Mouse (Mus musculus): Measurements from ENCODE around the gene Gm7137. TPM values are rescaled to one million over a fixed set of nuclear protein-coding genes. Genes with fewer than 3 reads are reported as not detected.
"Not testable (repeated sequence)": the region's sequence is repeated elsewhere in the genome, so short reads cannot be mapped to it uniquely, and the experiment has no call there.

Gm7137 gene
- polyA plus RNA-seq, 1 experiment from 2014 or later: not detected

DNA sequence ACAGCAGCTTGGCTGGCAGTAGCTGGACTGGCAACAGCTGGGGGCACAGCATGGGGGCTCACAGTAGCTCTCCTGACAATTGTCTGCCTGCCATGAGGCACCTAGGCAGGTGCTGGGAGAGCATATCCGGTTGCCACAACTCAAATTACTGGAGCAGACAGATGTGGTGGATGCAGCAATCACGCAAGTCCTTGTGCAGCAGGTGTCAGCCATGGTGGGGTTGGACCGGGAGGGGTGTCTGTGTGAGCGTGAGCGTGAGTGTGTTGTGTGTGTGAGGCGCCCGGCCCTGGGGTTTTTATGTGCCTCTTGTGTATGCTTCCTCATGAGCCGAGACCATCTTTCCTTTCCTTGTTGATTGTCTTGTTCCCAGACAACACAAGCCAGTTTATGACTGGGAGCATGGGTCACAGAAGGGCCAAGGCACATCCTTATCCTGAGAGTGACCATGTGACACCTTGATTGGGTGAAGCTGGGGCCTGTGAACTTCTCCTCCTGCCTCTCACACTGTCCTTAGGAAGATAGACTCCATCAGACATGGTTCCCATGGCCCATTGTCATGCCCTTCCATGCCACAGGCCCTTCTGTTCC, 11.0 kb upstream of the Gm7137 start, which contains the start of gene Gm19668:
Gene Gm19668, minus strand, starts transcription at position 213 of the 588 bp plus-strand sequence.
- Histone ChIP-seq H3K4me3 (ENCODE audit: low read depth, low read length) (no peak within 1 kb of the TSS), H3K27me3 (ENCODE audit: control insufficient read depth, insufficient read depth, low read length) (no peaks in the 10 kb centered on the region), H3K4me2 (replicated peaks; ENCODE audit: low read depth, low read length) (no peak within 1 kb of the TSS), H3K27ac (ENCODE audit: low read depth, low read length) (0 out of 2 replicates have a peak within 1 kb of the TSS, but pooled peaks have one; percentile 9), H3K36me3 (ENCODE audit: control insufficient read depth, insufficient read depth, low read length) (no peaks in the 10 kb centered on the region), H3K4me1 (replicated peaks; ENCODE audit: control insufficient read depth, insufficient read depth, low read length) (no peaks in the 10 kb centered on the region), H3K9ac (ENCODE audit: low read depth, low read length) (no peak within 1 kb of the TSS), H3K9me3 (ENCODE audit: control insufficient read depth, low read length) (no peaks in the 10 kb centered on the region)
- no peak for DNase-seq (ENCODE audit: low spot score)
- ATAC-seq (ENCODE audit: low FRiP score): no peak
- WGBS: 56% methylated on average over 8 of the region's 8 CpGs

DNA sequence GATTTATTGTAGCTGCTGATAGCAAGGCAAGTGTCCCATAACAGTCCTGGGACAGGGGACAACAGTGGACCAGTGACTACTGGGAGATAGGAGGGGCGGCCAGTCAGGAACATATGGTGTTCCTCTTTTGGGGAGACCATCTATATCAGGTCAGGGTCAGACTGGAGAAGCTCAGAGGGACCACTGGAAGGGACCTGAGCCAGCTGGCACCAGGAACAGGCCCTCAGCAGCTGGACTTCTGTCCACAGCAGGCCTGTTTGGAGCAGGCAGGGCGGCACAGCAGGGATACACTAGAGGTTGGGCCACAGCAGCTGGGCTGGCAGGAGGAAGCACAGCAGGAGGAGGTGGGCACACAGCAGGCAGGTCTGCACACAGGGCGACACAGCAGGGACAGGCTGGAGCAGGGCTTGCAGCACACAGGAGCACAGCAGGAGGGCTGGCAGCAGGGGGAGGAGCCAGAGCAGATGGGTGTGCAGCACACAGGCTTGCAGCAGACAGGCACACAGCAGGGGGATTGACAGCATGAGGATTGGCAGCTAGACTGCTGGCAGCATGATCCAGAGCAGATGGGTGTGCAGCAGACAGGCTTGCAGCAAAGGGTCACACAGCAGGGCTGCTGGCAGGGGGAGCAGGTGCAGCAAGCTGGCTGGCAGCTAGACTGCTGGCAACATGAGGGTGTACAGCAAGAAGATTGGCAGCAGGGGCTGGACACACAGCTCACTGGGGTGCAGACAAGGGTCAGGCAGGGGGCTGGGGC, 10.3 kb upstream of the Gm7137 start:
- not testable (repeated sequence) for H3K4me2 ChIP-seq (replicated peaks; ENCODE audit: low read depth, low read length); H3K4me3 ChIP-seq (ENCODE audit: low read depth, low read length); DNase-seq (ENCODE audit: low spot score); H3K4me1 ChIP-seq (replicated peaks; ENCODE audit: control insufficient read depth, insufficient read depth, low read length); H3K9ac ChIP-seq (ENCODE audit: low read depth, low read length); H3K36me3 ChIP-seq (ENCODE audit: control insufficient read depth, insufficient read depth, low read length); H3K9me3 ChIP-seq (ENCODE audit: control insufficient read depth, low read length); H3K27me3 ChIP-seq (ENCODE audit: control insufficient read depth, insufficient read depth, low read length)
- WGBS: 39% methylated on average over 2 of the region's 3 CpGs
- 0 out of 2 replicates have a peak overlapping the region, but pooled peaks have one; percentile 9 for H3K27ac ChIP-seq (ENCODE audit: low read depth, low read length)
- ATAC-seq (ENCODE audit: low FRiP score): peak; percentile 17; the same call in 1 of the 2 replicates

DNA sequence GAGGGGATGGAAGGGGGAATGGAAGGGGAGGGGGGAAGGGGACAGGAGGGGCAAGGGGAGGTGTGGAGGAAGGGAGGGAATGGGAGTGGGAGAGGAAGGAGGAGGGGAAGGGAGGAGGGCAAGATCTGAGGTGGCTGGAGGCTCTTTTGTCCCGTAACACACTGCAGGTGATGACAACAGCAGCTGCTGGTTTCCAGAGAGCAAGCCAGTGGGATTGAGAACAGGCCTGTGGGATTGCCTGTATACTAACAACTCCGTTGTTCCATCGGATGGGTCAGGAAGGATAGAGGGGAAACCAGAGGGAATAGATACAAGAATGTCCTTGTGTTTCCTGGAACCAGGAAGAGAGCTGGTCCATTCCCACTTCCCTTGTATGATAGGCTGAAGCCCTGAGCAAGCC, 9.7 kb upstream of the Gm7137 start:
- Histone ChIP-seq H3K4me3 (ENCODE audit: low read depth, low read length) (no peak overlapping the region), H3K36me3 (ENCODE audit: control insufficient read depth, insufficient read depth, low read length) (no peaks in the 10 kb centered on the region), H3K27me3 (ENCODE audit: control insufficient read depth, insufficient read depth, low read length) (no peaks in the 10 kb centered on the region), H3K4me2 (replicated peaks; ENCODE audit: low read depth, low read length) (no peak overlapping the region), H3K4me1 (replicated peaks; ENCODE audit: control insufficient read depth, insufficient read depth, low read length) (no peaks in the 10 kb centered on the region), H3K27ac (ENCODE audit: low read depth, low read length) (0 out of 2 replicates have a peak overlapping the region, but pooled peaks have one; percentile 0), H3K9me3 (ENCODE audit: control insufficient read depth, low read length) (no peaks in the 10 kb centered on the region), H3K9ac (ENCODE audit: low read depth, low read length) (no peak overlapping the region)
- WGBS: 14% methylated on average over 3 of the region's 3 CpGs
- no peak for ATAC-seq (ENCODE audit: low FRiP score)
- no peak for DNase-seq (ENCODE audit: low spot score)

DNA sequence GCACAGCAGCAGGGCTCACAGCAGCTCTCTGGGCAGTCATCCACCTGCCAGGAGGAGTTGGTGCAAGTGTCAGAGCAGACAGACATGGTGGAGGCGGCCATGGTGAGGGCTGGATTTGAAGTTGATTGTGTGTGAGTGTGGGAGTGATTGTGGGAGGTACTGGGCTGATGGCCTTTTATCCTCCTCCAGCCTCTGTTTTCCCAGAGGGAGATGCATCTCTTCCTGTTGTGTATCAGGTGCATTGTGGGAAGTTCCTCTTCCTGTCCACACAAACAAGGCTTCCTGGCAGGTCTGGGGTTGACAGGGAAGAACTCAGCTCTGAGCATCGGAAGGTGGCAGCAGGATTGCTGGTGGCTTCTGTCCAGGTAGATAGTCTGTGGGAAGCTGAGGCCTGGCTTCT, 7.0 kb upstream of the Gm7137 start, which contains the start of gene Gm9639:
Gene Gm9639, minus strand, starts transcription at position 101 of the 400 bp plus-strand sequence.
- no peak for ATAC-seq (ENCODE audit: low FRiP score)
- 59% methylated on average over 2 of the region's 2 CpGs for WGBS
- Histone ChIP-seq H3K4me1 (replicated peaks; ENCODE audit: control insufficient read depth, insufficient read depth, low read length) (no peaks in the 10 kb centered on the region), H3K9ac (ENCODE audit: low read depth, low read length) (no peak within 1 kb of the TSS), H3K27me3 (ENCODE audit: control insufficient read depth, insufficient read depth, low read length) (no peaks in the 10 kb centered on the region), H3K4me2 (replicated peaks; ENCODE audit: low read depth, low read length) (no peak within 1 kb of the TSS), H3K4me3 (ENCODE audit: low read depth, low read length) (no peak within 1 kb of the TSS), H3K36me3 (ENCODE audit: control insufficient read depth, insufficient read depth, low read length) (no peaks in the 10 kb centered on the region), H3K27ac (ENCODE audit: low read depth, low read length) (no peak within 1 kb of the TSS), H3K9me3 (ENCODE audit: control insufficient read depth, low read length) (no peaks in the 10 kb centered on the region)
- DNase-seq (ENCODE audit: low spot score): no peak

DNA sequence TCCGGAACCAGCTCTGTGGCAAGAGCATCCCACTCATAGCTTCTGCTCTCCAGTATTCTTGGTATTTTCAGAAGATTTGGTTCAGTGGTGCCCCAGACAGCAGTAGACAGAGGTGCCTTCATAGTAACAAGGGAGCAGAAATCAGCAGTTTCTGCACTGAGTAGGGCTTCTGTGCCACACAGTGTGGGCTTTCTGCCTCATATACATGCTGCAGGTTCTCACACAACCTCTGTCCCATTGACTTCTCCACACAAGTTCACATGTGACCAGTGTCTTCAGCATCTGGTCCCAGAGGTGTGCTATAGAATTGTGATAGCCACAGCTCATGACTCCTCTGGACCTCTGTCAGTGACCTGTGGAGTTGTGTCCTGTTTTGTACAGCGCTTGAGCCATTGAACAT, 621 bp upstream of the Gm7137 start:
- Histone ChIP-seq H3K36me3 (ENCODE audit: control insufficient read depth, insufficient read depth, low read length) (no peaks in the 10 kb centered on the region), H3K4me1 (replicated peaks; ENCODE audit: control insufficient read depth, insufficient read depth, low read length) (no peaks in the 10 kb centered on the region), H3K27me3 (ENCODE audit: control insufficient read depth, insufficient read depth, low read length) (no peaks in the 10 kb centered on the region), H3K4me2 (replicated peaks; ENCODE audit: low read depth, low read length) (no peak overlapping the region), H3K4me3 (ENCODE audit: low read depth, low read length) (no peak overlapping the region), H3K9me3 (ENCODE audit: control insufficient read depth, low read length) (no peaks in the 10 kb centered on the region), H3K27ac (ENCODE audit: low read depth, low read length) (no peak overlapping the region), H3K9ac (ENCODE audit: low read depth, low read length) (no peak overlapping the region)
- 89% methylated on average over 2 of the region's 2 CpGs for WGBS
- DNase-seq (ENCODE audit: low spot score) (no peak), ATAC-seq (ENCODE audit: low FRiP score) (no peak)

DNA sequence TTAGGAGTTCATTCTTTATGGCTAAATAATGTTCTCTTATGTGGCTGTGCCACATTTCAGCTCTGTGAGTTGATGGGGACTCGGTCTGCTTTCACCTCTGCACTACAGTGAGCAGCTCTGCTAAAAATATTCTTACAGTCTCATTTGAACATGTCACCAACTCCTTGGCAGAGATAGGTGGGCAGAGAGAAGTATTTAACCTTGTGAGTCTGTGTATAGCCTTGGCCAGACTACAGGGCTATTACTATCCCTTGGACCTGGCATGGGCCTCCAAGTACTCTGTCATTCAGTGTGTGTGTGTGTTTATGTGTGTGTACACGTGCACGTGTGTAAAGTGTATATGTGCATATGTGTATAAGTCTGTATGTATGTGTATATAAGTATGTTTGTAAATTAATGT, 4.6 kb downstream of the Gm7137 start:
- H3K4me1 ChIP-seq (replicated peaks; ENCODE audit: control insufficient read depth, insufficient read depth, low read length); DNase-seq (ENCODE audit: low spot score); ATAC-seq (ENCODE audit: low FRiP score); H3K27ac ChIP-seq (ENCODE audit: low read depth, low read length); H3K9ac ChIP-seq (ENCODE audit: low read depth, low read length); H3K4me2 ChIP-seq (replicated peaks; ENCODE audit: low read depth, low read length); H3K4me3 ChIP-seq (ENCODE audit: low read depth, low read length); H3K9me3 ChIP-seq (ENCODE audit: control insufficient read depth, low read length); H3K36me3 ChIP-seq (ENCODE audit: control insufficient read depth, insufficient read depth, low read length); H3K27me3 ChIP-seq (ENCODE audit: control insufficient read depth, insufficient read depth, low read length): not testable (repeated sequence)
- 82% methylated on average over 1 of the region's 3 CpGs for WGBS

DNA sequence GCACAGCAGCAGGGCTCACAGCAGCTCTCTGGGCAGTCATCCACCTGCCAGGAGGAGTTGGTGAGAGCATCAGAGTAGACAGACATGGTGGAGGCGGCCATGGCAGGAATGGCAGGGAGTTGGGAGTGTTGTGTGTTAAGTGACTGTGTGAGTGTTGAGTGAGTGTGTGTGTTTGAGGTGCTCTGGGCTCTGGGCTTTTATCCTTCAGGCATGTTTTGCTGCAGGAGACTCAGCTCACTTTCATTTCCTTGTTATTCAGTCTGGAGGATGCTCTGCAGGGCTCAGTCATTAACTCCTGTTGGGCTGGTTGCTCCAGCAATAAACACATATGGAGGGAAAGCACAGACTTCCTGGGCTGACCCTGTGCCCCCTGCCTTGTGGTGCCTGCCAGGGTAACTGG, 5.6 kb downstream of the Gm7137 start, which contains the start of gene Gm3250:
Gene Gm3250, minus strand, starts transcription at position 101 of the 400 bp plus-strand sequence.
- H3K27me3 ChIP-seq (ENCODE audit: control insufficient read depth, insufficient read depth, low read length); H3K4me2 ChIP-seq (replicated peaks; ENCODE audit: low read depth, low read length); ATAC-seq (ENCODE audit: low FRiP score); DNase-seq (ENCODE audit: low spot score); H3K4me1 ChIP-seq (replicated peaks; ENCODE audit: control insufficient read depth, insufficient read depth, low read length); H3K9ac ChIP-seq (ENCODE audit: low read depth, low read length); H3K4me3 ChIP-seq (ENCODE audit: low read depth, low read length); H3K9me3 ChIP-seq (ENCODE audit: control insufficient read depth, low read length); H3K27ac ChIP-seq (ENCODE audit: low read depth, low read length); H3K36me3 ChIP-seq (ENCODE audit: control insufficient read depth, insufficient read depth, low read length): not testable (repeated sequence)
- WGBS: 57% methylated on average over 1 of the region's 1 CpGs

DNA sequence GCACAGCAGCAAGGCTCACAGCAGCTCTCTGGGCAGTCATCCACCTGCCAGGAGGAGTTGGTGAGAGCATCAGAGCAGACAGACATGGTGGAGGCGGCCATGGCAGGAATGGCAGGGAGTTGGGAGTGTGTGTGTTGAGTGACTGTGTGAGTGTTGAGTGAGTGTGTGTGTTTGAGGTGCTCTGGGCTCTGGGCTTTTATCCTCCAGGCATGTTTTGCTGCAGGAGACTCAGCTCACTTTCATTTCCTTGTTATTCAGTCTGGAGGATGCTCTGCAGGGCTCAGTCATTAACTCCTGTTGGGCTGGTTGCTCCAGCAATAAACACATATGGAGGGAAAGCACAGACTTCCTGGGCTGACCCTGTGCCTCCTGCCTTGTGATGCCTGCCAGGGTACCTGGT, 11.2 kb downstream of the Gm7137 start, which contains the start of gene Gm7138:
Gene Gm7138, minus strand, starts transcription at position 101 of the 400 bp plus-strand sequence.
- H3K27ac ChIP-seq (ENCODE audit: low read depth, low read length); H3K36me3 ChIP-seq (ENCODE audit: control insufficient read depth, insufficient read depth, low read length); H3K27me3 ChIP-seq (ENCODE audit: control insufficient read depth, insufficient read depth, low read length); H3K4me2 ChIP-seq (replicated peaks; ENCODE audit: low read depth, low read length); DNase-seq (ENCODE audit: low spot score); H3K9me3 ChIP-seq (ENCODE audit: control insufficient read depth, low read length); H3K4me3 ChIP-seq (ENCODE audit: low read depth, low read length); H3K4me1 ChIP-seq (replicated peaks; ENCODE audit: control insufficient read depth, insufficient read depth, low read length); ATAC-seq (ENCODE audit: low FRiP score); H3K9ac ChIP-seq (ENCODE audit: low read depth, low read length): not testable (repeated sequence)
- 50% methylated on average over 1 of the region's 1 CpGs for WGBS
